Mouse (Mus musculus) MEL (cell line): ENCODE measurements around the gene Mterf2.

Experiments
- CTCF ChIP-seq, 3 experiments: IDR thresholded peaks in 2 of 3; conservative IDR thresholded peaks in 1 of 3; 2 replicates each; pipeline ENCODE4 v1.5.1; 2011 to 2012; ENCODE audit warnings: low read length in 3 of 3, low read depth in 2 of 3, mild to moderate bottlenecking in 2 of 3, improper control_type of control experiment in 1 of 3, inconsistent platforms in 1 of 3, mixed read lengths in 1 of 3, moderate library complexity in 1 of 3; ENCODE audit not compliant: control insufficient read depth in 1 of 3, insufficient read depth in 1 of 3, poor library complexity in 1 of 3, severe bottlenecking in 1 of 3
- EP300 ChIP-seq, 2 experiments: IDR thresholded peaks; 2 replicates each; pipeline ENCODE4 v1.6.1; 2011; ENCODE audit warnings: improper control_type of control experiment in 2 of 2, low read length in 2 of 2, low read depth in 1 of 2, mild to moderate bottlenecking in 1 of 2
- KAT2A ChIP-seq: conservative IDR thresholded peaks from 2 replicates; pipeline ENCODE4 v1.6.1; 2012; ENCODE audit warnings: low read depth, low read length, improper control_type of control experiment, inconsistent platforms
- MAFK ChIP-seq: IDR thresholded peaks from 2 replicates; pipeline ENCODE4 v1.6.1; 2011; ENCODE audit warnings: low read depth, mild to moderate bottlenecking, low read length, improper control_type of control experiment, borderline replicate concordance
- MAZ ChIP-seq: IDR thresholded peaks from 2 replicates; pipeline ENCODE4 v1.6.1; 2012; ENCODE audit warnings: low read depth, mild to moderate bottlenecking, inconsistent platforms, low read length, improper control_type of control experiment
- MYC ChIP-seq: IDR thresholded peaks from 2 replicates; pipeline ENCODE4 v1.6.1; 2011; ENCODE audit warnings: low read depth, mild to moderate bottlenecking, low read length, improper control_type of control experiment, moderate library complexity
- NRF1 ChIP-seq: IDR thresholded peaks from 2 replicates; pipeline ENCODE4 v1.6.1; 2014; ENCODE audit warnings: low read depth, mild to moderate bottlenecking, inconsistent platforms, low read length, improper control_type of control experiment, moderate library complexity; ENCODE audit not compliant: poor library complexity, insufficient read depth, severe bottlenecking
- POLR2A ChIP-seq, 2 experiments: IDR thresholded peaks; 2 replicates each; pipeline ENCODE4 v1.6.1; 2011 to 2012; ENCODE audit warnings: low read length in 2 of 2, mild to moderate bottlenecking in 2 of 2, control low read depth in 1 of 2, improper control_type of control experiment in 1 of 2, low read depth in 1 of 2, moderate library complexity in 1 of 2; ENCODE audit not compliant: control insufficient read depth in 1 of 2, insufficient read depth in 1 of 2, poor library complexity in 1 of 2
- POLR2AphosphoS2 ChIP-seq: IDR thresholded peaks from 2 replicates; pipeline ENCODE4 v1.6.1; 2011; ENCODE audit warnings: low read length, improper control_type of control experiment
- SIN3A ChIP-seq: IDR thresholded peaks from 2 replicates; pipeline ENCODE4 v1.6.1; 2012; ENCODE audit warnings: low read length, improper control_type of control experiment, inconsistent platforms
- ZC3H11A ChIP-seq: IDR thresholded peaks from 2 replicates; pipeline ENCODE4 v1.6.1; 2012; ENCODE audit warnings: low read depth, mild to moderate bottlenecking, inconsistent platforms, low read length, improper control_type of control experiment

DNA sequence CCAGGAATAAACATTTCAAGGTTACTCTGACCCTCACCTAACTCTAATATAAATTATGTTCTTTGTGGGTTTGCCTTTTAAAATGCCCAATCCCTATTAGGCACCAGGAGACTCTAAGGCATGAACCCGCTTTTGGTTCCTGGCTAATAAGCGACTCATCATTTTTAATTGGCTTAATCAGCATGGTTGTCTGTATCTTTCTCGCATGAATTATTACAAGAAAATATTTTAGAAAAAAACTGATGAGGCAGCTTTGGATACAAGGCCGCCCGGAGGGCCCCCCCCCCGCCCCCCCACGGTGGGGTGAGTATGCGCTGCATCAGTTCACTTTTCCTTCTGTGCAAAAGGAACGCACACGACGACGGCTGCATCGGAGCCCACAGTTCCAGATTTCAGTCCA is 37.0 kb upstream of the Mterf2 start:
- TF ChIP-seq POLR2A (IDR thresholded peaks at IDR 0.05; ENCODE audit: control insufficient read depth in 1 of 2, insufficient read depth in 1 of 2, low read depth in 1 of 2, low read length in 2 of 2, poor library complexity in 1 of 2): no peak
- TF ChIP-seq CTCF (IDR thresholded peaks at IDR 0.05 in 2 of 3, conservative IDR thresholded peaks at IDR 0.05 in 1 of 3; ENCODE audit: control insufficient read depth in 1 of 3, insufficient read depth in 1 of 3, low read depth in 2 of 3, low read length in 3 of 3, poor library complexity in 1 of 3, severe bottlenecking in 1 of 3): no peak
- no peak for TF ChIP-seq MAFK
- TF ChIP-seq MYC: no peak
- TF ChIP-seq EP300 (IDR thresholded peaks at IDR 0.05; ENCODE audit: low read depth in 1 of 2, low read length in 2 of 2): no peak
- no peak for TF ChIP-seq SIN3A
- TF ChIP-seq MAZ: no peak
- no peak for TF ChIP-seq NRF1
- TF ChIP-seq KAT2A: no peak
- TF ChIP-seq POLR2AphosphoS2: no peak
- TF ChIP-seq ZC3H11A: no peak
